Mouse (Mus musculus): ENCODE results near the gene Smim12.
A peak's percentile ranks its signal among the peaks of the same experiment; 100 is the strongest.

- TF ChIP-seq POLR2A (IDR thresholded peaks at IDR 0.05; ENCODE audit: low read depth, low read length): no peak
- peak; percentile 77 for TF ChIP-seq CTCF (IDR thresholded peaks at IDR 0.05; ENCODE audit: extremely low read depth, insufficient read depth, insufficient read length, insufficient replicate concordance)
Measured at GRCm38 (mm10) chr4:127235742-127236487, 7.7 kb upstream of the Smim12 start.

Measured in spleen, adult 2 months (tissue).